Mouse (Mus musculus) liver, embryonic 16.5 days (tissue): ENCODE measurements around the gene Mmel1. TPM values are rescaled to one million over a fixed set of nuclear protein-coding genes. Genes with fewer than 3 reads are reported as not detected.

Experiments
- ATAC-seq: fragments of 200-750 bp; cut with Nextera tagmentation; 2 replicates; pipeline ENCODE4 v1.8.0; 2017; ENCODE audit warnings: low read depth, mild to moderate bottlenecking, moderate number of reproducible peaks, moderate library complexity
- H3K27ac ChIP-seq: fragments of 300-500 bp; sonication (generic); 2 replicates; pipeline ENCODE4 v1.5.1; 2014; ENCODE audit warnings: mild to moderate bottlenecking, low read length
- H3K27me3 ChIP-seq: fragments of 300-500 bp; sonication (generic); 2 replicates; pipeline ENCODE4 v1.6.1; 2014; ENCODE audit warnings: low read depth, low read length, mixed read lengths; ENCODE audit not compliant: control insufficient read depth, insufficient read depth
- H3K36me3 ChIP-seq: fragments of 300-500 bp; sonication (generic); 2 replicates; pipeline ENCODE4 v1.6.1; 2014; ENCODE audit warnings: mild to moderate bottlenecking; ENCODE audit not compliant: control insufficient read depth, insufficient read depth
- H3K4me1 ChIP-seq: fragments of 300-500 bp; sonication (generic); 2 replicates; pipeline ENCODE4 v1.6.1; 2014; ENCODE audit warnings: low read depth, low read length, mixed read lengths; ENCODE audit not compliant: control insufficient read depth
- H3K4me2 ChIP-seq: fragments of 300-500 bp; sonication (generic); 2 replicates; pipeline ENCODE4 v1.6.1; 2014; ENCODE audit warnings: low read depth, low read length, mixed read lengths
- H3K4me3 ChIP-seq: fragments of 300-500 bp; sonication (generic); 2 replicates; pipeline ENCODE4 v1.5.1; 2014; ENCODE audit warnings: low read depth, mild to moderate bottlenecking, low read length
- H3K9ac ChIP-seq: fragments of 300-500 bp; sonication (generic); 2 replicates; pipeline ENCODE4 v1.6.1; 2014; ENCODE audit warnings: low read depth, low read length
- H3K9me3 ChIP-seq: fragments of 300-500 bp; sonication (generic); replicated peaks from 2 replicates; pipeline ENCODE4 v1.6.1; 2016; ENCODE audit warnings: low read length; ENCODE audit not compliant: control insufficient read depth
- WGBS: fragments of 180-500 bp; shearing (Covaris S2); extraction: QIAGEN DNeasy Blood & Tissue Kit; methylation state at CpG from one replicate; pipeline ENCODE4 v1.1.7; 2014; ENCODE audit not compliant: insufficient replicate concordance; 5-methylcytosine and 5-hydroxymethylcytosine counted together
- polyA plus RNA-seq: library from polyadenylated mRNA; unstranded; fragments of >200 nt; fragmentation: Nextera tagmentation; extraction: Ambion mirVana; gene quantifications from 2 replicates; pipeline ENCODE4 v1.2.1, GENCODE M21; 2015

Mmel1 gene
- polyA plus RNA-seq, 1 experiment from 2014 or later: 2.4 TPM

- no peaks in the 10 kb centered on the region for H3K36me3 ChIP-seq
- H3K9me3 ChIP-seq: no peaks in the 10 kb centered on the region
These were observed 1.3 kb downstream of the Mmel1 start for GRCm38 (mm10) chr4:154870721-154871120.

DNA sequence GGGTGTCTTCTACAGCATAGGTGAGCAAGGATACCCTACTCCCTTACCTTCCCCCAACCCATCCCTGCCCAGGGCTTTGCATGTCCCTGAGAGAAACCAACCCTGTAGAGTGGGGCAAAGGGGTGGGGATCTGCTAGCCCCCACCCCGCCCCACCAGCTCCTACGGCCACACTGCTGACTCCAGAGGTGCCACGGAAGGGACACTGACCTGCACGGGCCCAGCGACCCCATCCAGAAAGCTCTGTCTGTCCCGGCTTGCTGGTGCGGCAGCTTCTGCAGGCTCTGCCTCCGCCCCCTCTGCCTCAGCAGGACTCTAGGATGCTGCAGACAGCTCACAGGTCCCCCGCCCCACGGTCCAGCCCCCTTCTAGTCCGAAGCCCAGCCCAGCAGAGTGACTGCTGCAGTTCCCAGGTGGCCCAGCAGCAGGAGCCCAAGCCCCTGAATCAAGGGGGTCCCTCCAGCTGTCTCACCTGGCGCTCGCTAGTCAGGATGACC is 2.4 kb downstream of the Mmel1 start:
- H3K27me3 ChIP-seq: peaks cover 15% of the 10 kb centered on the region
- H3K9ac ChIP-seq: no peak overlapping the region
- peak; percentile 21; the same call in 1 of the 2 replicates for ATAC-seq
- no peaks in the 10 kb centered on the region for H3K4me1 ChIP-seq
- H3K4me3 ChIP-seq: no peak overlapping the region
- no peaks in the 10 kb centered on the region for H3K9me3 ChIP-seq
- no peaks in the 10 kb centered on the region for H3K36me3 ChIP-seq
- H3K4me2 ChIP-seq: no peak overlapping the region
- 9% methylated on average over 13 of the region's 13 CpGs for WGBS
- no peak overlapping the region for H3K27ac ChIP-seq

More at GRCm38 (mm10) chr4:154870721-154871120, 1.3 kb downstream of the Mmel1 start:
- no peak overlapping the region for H3K9ac ChIP-seq
- H3K4me1 ChIP-seq: no peaks in the 10 kb centered on the region
- ATAC-seq: no peak
- peaks cover 15% of the 10 kb centered on the region for H3K27me3 ChIP-seq
- no peak overlapping the region for H3K4me3 ChIP-seq
- H3K27ac ChIP-seq: no peak overlapping the region
- 65% methylated on average over 4 of the region's 4 CpGs for WGBS
- no peak overlapping the region for H3K4me2 ChIP-seq

- Histone ChIP-seq H3K36me3 (no peaks in the 10 kb centered on the region), H3K27ac (no peak overlapping the region), H3K9me3 (no peaks in the 10 kb centered on the region), H3K9ac (no peak overlapping the region), H3K4me2 (no peak overlapping the region), H3K27me3 (peaks cover 15% of the 10 kb centered on the region), H3K4me3 (no peak overlapping the region), H3K4me1 (peaks cover 2% of the 10 kb centered on the region)
- no peak for ATAC-seq
- 69% methylated on average over 6 of the region's 6 CpGs for WGBS
These were observed 3.8 kb downstream of the Mmel1 start for GRCm38 (mm10) chr4:154873186-154873585.

DNA sequence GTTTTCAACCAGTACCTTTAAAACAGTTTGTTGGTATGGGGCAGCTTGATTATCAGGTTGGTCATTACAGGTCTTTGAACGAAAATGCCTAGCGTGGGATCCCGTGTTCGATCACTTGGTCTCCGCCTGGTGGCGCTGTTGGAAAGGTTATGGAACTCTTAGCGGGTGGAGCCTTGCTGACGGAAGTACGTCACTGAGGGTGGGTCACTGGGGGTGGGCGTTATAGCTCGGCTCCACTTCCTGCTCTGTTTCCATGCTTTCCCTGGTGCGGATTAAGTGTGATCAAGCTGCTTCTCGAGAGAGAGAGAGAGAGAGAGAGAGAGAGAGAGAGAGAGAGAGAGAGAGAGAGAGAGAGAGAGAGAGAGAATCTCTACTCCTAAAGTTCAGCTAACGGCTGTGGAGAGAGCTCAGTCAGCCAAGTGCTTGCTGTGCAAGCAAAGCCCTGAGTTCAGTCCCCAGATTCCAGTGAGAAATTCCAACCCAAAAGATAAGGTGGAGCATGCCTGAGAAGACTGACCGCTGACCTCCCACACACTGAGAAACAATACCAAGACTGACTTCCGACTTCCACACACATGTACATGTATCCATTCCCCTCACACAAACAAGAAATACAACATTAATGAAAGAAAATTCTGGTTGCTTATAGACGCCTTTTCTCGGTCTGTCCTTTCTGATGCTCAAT is 8.6 kb downstream of the Mmel1 start:
- peak overlapping the region; percentile 83 for H3K4me2 ChIP-seq
- no peaks in the 10 kb centered on the region for H3K27me3 ChIP-seq
- H3K27ac ChIP-seq: peak overlapping the region; percentile 87
- H3K9me3 ChIP-seq: no peaks in the 10 kb centered on the region
- peak overlapping the region; percentile 55 for H3K9ac ChIP-seq
- peak; percentile 78 for ATAC-seq
- H3K4me1 ChIP-seq: peaks cover 41% of the 10 kb centered on the region
- WGBS: 8% methylated on average over 18 of the region's 18 CpGs
- H3K4me3 ChIP-seq: peak overlapping the region; percentile 57
- no peaks in the 10 kb centered on the region for H3K36me3 ChIP-seq

DNA sequence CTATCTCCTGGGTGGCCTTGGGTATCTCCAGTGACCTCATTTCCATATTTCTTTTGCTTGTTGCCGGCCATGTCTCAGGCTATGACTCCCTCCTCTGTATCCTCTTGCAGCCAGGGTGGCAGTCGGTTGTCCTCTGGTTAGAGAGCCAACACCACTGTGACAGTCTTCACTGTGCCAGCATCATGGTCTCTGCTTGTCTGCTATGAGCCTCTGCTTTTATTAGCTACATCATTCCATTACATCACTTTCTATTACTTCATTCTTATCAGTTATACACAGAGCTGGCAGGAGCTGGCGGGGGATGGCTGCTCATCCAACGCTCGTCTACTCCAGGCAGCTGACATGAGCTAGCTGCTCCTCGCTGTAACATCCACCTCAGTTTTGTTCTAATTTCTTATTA is 11.3 kb downstream of the Mmel1 start:
- peak; percentile 87 for ATAC-seq
- peak overlapping the region; percentile 37 for H3K4me3 ChIP-seq
- H3K27ac ChIP-seq: peak overlapping the region; percentile 97
- WGBS: 21% methylated on average over 6 of the region's 6 CpGs
- no peaks in the 10 kb centered on the region for H3K36me3 ChIP-seq
- H3K9ac ChIP-seq: peak overlapping the region; percentile 75
- peaks cover 41% of the 10 kb centered on the region for H3K4me1 ChIP-seq
- no peaks in the 10 kb centered on the region for H3K9me3 ChIP-seq
- peaks cover 12% of the 10 kb centered on the region for H3K27me3 ChIP-seq
- H3K4me2 ChIP-seq: peak overlapping the region; percentile 56

- Histone ChIP-seq H3K27ac (peak overlapping the region; percentile 97), H3K36me3 (no peaks in the 10 kb centered on the region), H3K4me2 (peak overlapping the region; percentile 56), H3K9me3 (no peaks in the 10 kb centered on the region), H3K27me3 (peaks cover 12% of the 10 kb centered on the region), H3K4me3 (peak overlapping the region; percentile 44), H3K9ac (peak overlapping the region; percentile 75), H3K4me1 (peaks cover 41% of the 10 kb centered on the region)
- peak; percentile 52 for ATAC-seq
- 15% methylated on average over 13 of the region's 14 CpGs for WGBS
These were observed 12.8 kb downstream of the Mmel1 start for GRCm38 (mm10) chr4:154882014-154882659.

GRCm38 (mm10) chr4:154885416-154885815 is 16.0 kb downstream of the Mmel1 start:
- no peak overlapping the region for H3K4me3 ChIP-seq
- H3K9me3 ChIP-seq: no peaks in the 10 kb centered on the region
- H3K9ac ChIP-seq: no peak overlapping the region
- WGBS: 69% methylated on average over 11 of the region's 11 CpGs
- no peaks in the 10 kb centered on the region for H3K36me3 ChIP-seq
- no peak for ATAC-seq
- H3K4me2 ChIP-seq: no peak overlapping the region
- H3K27ac ChIP-seq: no peak overlapping the region
- peaks cover 24% of the 10 kb centered on the region for H3K4me1 ChIP-seq
- H3K27me3 ChIP-seq: peaks cover 17% of the 10 kb centered on the region

DNA sequence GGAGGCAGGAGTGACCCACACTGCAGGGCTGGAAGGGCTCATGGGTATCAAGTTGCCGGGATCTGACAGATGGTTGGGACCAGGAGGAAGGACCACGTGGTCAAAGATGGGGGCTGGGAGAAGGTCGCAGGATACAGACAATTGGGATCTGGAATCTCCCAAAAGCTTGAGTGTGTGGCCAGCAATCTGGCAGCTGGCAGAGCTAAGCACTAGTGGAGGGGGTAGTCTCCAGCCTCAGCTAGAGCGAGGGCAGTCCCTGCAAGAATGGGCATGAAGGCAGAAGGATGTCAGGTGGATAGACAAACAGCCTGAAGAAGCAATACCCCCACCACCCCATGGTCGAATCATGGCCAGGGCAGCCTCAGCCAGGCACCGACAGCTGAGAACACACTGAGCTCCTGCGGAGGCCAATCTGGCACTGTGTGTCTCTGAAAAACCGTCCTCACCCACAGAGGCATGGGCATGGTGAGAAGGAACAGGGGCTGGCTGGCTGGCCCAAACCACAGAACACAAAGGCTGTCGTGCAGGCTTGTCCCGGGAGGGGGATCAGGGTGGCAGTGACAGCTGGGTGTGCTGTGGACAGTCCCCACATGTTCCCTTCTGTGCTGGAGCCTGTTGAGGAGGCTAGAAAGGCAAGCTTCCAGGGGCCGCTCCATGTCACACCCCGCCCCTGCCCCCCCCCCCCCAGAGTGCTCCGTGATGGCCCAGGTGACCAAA is 17.6 kb downstream of the Mmel1 start:
- H3K4me2 ChIP-seq: no peak overlapping the region
- H3K27ac ChIP-seq: no peak overlapping the region
- WGBS: 49% methylated on average over 13 of the region's 13 CpGs
- H3K36me3 ChIP-seq: no peaks in the 10 kb centered on the region
- peaks cover 17% of the 10 kb centered on the region for H3K27me3 ChIP-seq
- H3K4me3 ChIP-seq: no peak overlapping the region
- no peak overlapping the region for H3K9ac ChIP-seq
- no peaks in the 10 kb centered on the region for H3K9me3 ChIP-seq
- peaks cover 9% of the 10 kb centered on the region for H3K4me1 ChIP-seq
- no peak for ATAC-seq
